Mouse (Mus musculus) kidney, adult 2 months (tissue): Measurements from ENCODE around the gene Mef2d.

Experiments used
- CTCF ChIP-seq: fragments of 200-500 bp; conservative IDR thresholded peaks from 2 replicates; pipeline ENCODE4 v1.5.1; 2011; ENCODE audit warnings: low read depth, mild to moderate bottlenecking, control low read depth, low read length, moderate library complexity, mixed read lengths; ENCODE audit not compliant: insufficient read depth, insufficient read length
- POLR2A ChIP-seq: fragments of 200-500 bp; IDR thresholded peaks from one replicate; pipeline ENCODE4 v1.6.1; 2011; ENCODE audit warnings: low read depth, low read length, control low read depth

- TF ChIP-seq POLR2A (no peak), CTCF (no peak)
Observed at GRCm38 (mm10) chr3:88158991-88159390, 16.8 kb downstream of the Mef2d start.
